Mouse (Mus musculus) brain, embryonic 14.5 days (tissue): Measurements from ENCODE around the gene Tmigd1.

Experiments used
- CTCF ChIP-seq: fragments of 200-500 bp; IDR thresholded peaks from 2 replicates; pipeline ENCODE4 v1.5.1; 2012; ENCODE audit warnings: inconsistent platforms, mild to moderate bottlenecking, moderate library complexity, borderline replicate concordance; ENCODE audit not compliant: insufficient read depth, insufficient read length; ENCODE audit errors: extremely low read depth
- POLR2A ChIP-seq: fragments of 200-500 bp; IDR thresholded peaks from 2 replicates; pipeline ENCODE4 v1.6.1; 2012; ENCODE audit warnings: mild to moderate bottlenecking, inconsistent platforms, borderline replicate concordance; ENCODE audit not compliant: poor library complexity, insufficient read depth, insufficient read length, severe bottlenecking; ENCODE audit errors: extremely low read depth

- no peak for TF ChIP-seq POLR2A
- TF ChIP-seq CTCF = no peak
Measured at GRCm38 (mm10) chr11:76920607-76921006, 18.6 kb downstream of the Tmigd1 start.
